Mouse (Mus musculus) brain, embryonic 14.5 days (tissue): ENCODE results near the gene Dhrs13.

Experiments
- CTCF ChIP-seq: fragments of 200-500 bp; IDR thresholded peaks from 2 replicates; pipeline ENCODE4 v1.5.1; 2012; ENCODE audit warnings: inconsistent platforms, mild to moderate bottlenecking, moderate library complexity, borderline replicate concordance; ENCODE audit not compliant: insufficient read depth, insufficient read length; ENCODE audit errors: extremely low read depth
- POLR2A ChIP-seq: fragments of 200-500 bp; IDR thresholded peaks from 2 replicates; pipeline ENCODE4 v1.6.1; 2012; ENCODE audit warnings: mild to moderate bottlenecking, inconsistent platforms, borderline replicate concordance; ENCODE audit not compliant: poor library complexity, insufficient read depth, insufficient read length, severe bottlenecking; ENCODE audit errors: extremely low read depth

- TF ChIP-seq CTCF = no peak
- TF ChIP-seq POLR2A = no peak
Observed at GRCm38 (mm10) chr11:77985541-77986065, 46.5 kb upstream of the Dhrs13 start.
